Mouse (Mus musculus) embryo, embryonic 10 days (tissue): Measurements from ENCODE around the gene Mlec.
"Not testable (repeated sequence)": the region's sequence is repeated elsewhere in the genome, so short reads cannot be mapped to it uniquely, and the experiment has no call there.

Experiments
- DNase-seq: peaks from one replicate; pipeline ENCODE4 v3.0.0-alpha.2; 2015; ENCODE audit warnings: low spot score

The Mlec gene

GRCm38 (mm10) chr5:115179596-115179995, 21.6 kb upstream of the Mlec start:
- no peak for DNase-seq

GRCm38 (mm10) chr5:115177866-115178265, 19.9 kb upstream of the Mlec start:
- no peak for DNase-seq

GRCm38 (mm10) chr5:115174554-115174953, 16.6 kb upstream of the Mlec start:
- DNase-seq: no peak

GRCm38 (mm10) chr5:115170150-115170549, 12.2 kb upstream of the Mlec start:
- DNase-seq: no peak

- DNase-seq: no peak
Observed at GRCm38 (mm10) chr5:115168641-115169415, 10.8 kb upstream of the Mlec start.

GRCm38 (mm10) chr5:115167396-115167795, 9.4 kb upstream of the Mlec start:
- peak; percentile 29 for DNase-seq

GRCm38 (mm10) chr5:115166815-115167194, 8.8 kb upstream of the Mlec start:
- no peak for DNase-seq

- no peak for DNase-seq
Observed at GRCm38 (mm10) chr5:115165895-115166814, 8.2 kb upstream of the Mlec start.

- DNase-seq: peak; percentile 42
Observed at GRCm38 (mm10) chr5:115165351-115165750, 7.4 kb upstream of the Mlec start.

GRCm38 (mm10) chr5:115164446-115164845, 6.5 kb upstream of the Mlec start:
- DNase-seq: not testable (repeated sequence)

GRCm38 (mm10) chr5:115163563-115163962, 5.6 kb upstream of the Mlec start:
- DNase-seq: peak; percentile 49

GRCm38 (mm10) chr5:115161940-115162279, 3.9 kb upstream of the Mlec start:
- not testable (repeated sequence) for DNase-seq

GRCm38 (mm10) chr5:115161064-115161939, 3.3 kb upstream of the Mlec start:
- no peak for DNase-seq

GRCm38 (mm10) chr5:115160655-115161054, 2.7 kb upstream of the Mlec start:
- no peak for DNase-seq

GRCm38 (mm10) chr5:115159165-115159564, 1.2 kb upstream of the Mlec start:
- no peak for DNase-seq

- DNase-seq: peak; percentile 54
Observed at GRCm38 (mm10) chr5:115156933-115157589, 918 bp downstream of the Mlec start.

- DNase-seq: no peak
Observed at GRCm38 (mm10) chr5:115156401-115156800, 1.6 kb downstream of the Mlec start.

- no peak for DNase-seq
Observed at GRCm38 (mm10) chr5:115155831-115156230, 2.1 kb downstream of the Mlec start.

GRCm38 (mm10) chr5:115155156-115155631, 2.8 kb downstream of the Mlec start:
- DNase-seq: no peak

GRCm38 (mm10) chr5:115152132-115152956, 5.6 kb downstream of the Mlec start:
- no peak for DNase-seq

- no peak for DNase-seq
Observed at GRCm38 (mm10) chr5:115151457-115151856, 6.5 kb downstream of the Mlec start.
